Mouse (Mus musculus) MEL (cell line): Measurements from ENCODE around the gene Prkce. TPM values are rescaled to one million over a fixed set of nuclear protein-coding genes. Genes with fewer than 3 reads are reported as not detected.

Experiments used
- DNase-seq: peaks from one replicate; pipeline ENCODE4 v3.0.0; 2011; ENCODE audit warnings: low read depth, low spot score
- H3K27ac ChIP-seq: 2 replicates; pipeline ENCODE4 v1.5.1; 2012; ENCODE audit warnings: low read depth, mild to moderate bottlenecking, control low read depth, low read length, moderate library complexity; ENCODE audit not compliant: control insufficient read depth
- H3K27me3 ChIP-seq, 2 experiments: fragments of 150-350 bp in 1 of 2; sonication (generic) in 1 of 2; 2 replicates each; pipeline ENCODE4 v1.6.1; 2012; ENCODE audit warnings: low read length in 2 of 2, mild to moderate bottlenecking in 2 of 2, improper control_type of control experiment in 1 of 2, moderate library complexity in 1 of 2; ENCODE audit not compliant: insufficient read depth in 2 of 2, control insufficient read depth in 1 of 2
- H3K36me3 ChIP-seq, 2 experiments: 2 replicates each; pipeline ENCODE4 v1.6.1; 2012 to 2014; ENCODE audit warnings: low read length in 2 of 2, improper control_type of control experiment in 1 of 2, inconsistent platforms in 1 of 2, mild to moderate bottlenecking in 1 of 2; ENCODE audit not compliant: insufficient read depth in 2 of 2, control insufficient read depth in 1 of 2
- H3K4me1 ChIP-seq, 2 experiments: fragments of 150-350 bp in 1 of 2; sonication (generic) in 1 of 2; 2 replicates each; pipeline ENCODE4 v1.6.1; 2012; ENCODE audit warnings: low read length in 2 of 2, improper control_type of control experiment in 1 of 2, mild to moderate bottlenecking in 1 of 2; ENCODE audit not compliant: insufficient read depth in 2 of 2, control insufficient read depth in 1 of 2
- H3K4me3 ChIP-seq, 2 experiments: fragments of 150-350 bp in 1 of 2; sonication (generic) in 1 of 2; 2 replicates each; pipeline ENCODE4 v1.5.1; 2012; ENCODE audit warnings: low read depth in 2 of 2, low read length in 2 of 2, mild to moderate bottlenecking in 2 of 2, moderate library complexity in 2 of 2, control low read depth in 1 of 2, improper control_type of control experiment in 1 of 2; ENCODE audit not compliant: control insufficient read depth in 1 of 2, insufficient read depth in 1 of 2
- H3K79me2 ChIP-seq: 2 replicates; pipeline ENCODE4 v1.6.1; 2012; ENCODE audit warnings: mild to moderate bottlenecking, low read length, moderate library complexity; ENCODE audit not compliant: control insufficient read depth, poor library complexity, insufficient read depth
- H3K9ac ChIP-seq: 2 replicates; pipeline ENCODE4 v1.6.1; 2012; ENCODE audit warnings: low read depth, mild to moderate bottlenecking, control low read depth, low read length, moderate library complexity; ENCODE audit not compliant: control insufficient read depth, poor library complexity, severe bottlenecking
- H3K9me3 ChIP-seq: fragments of 150-350 bp; sonication (generic); replicated peaks from 2 replicates; pipeline ENCODE4 v1.6.1; 2012; ENCODE audit warnings: mild to moderate bottlenecking, low read length, improper control_type of control experiment, moderate library complexity; ENCODE audit not compliant: insufficient read depth
- BHLHE40 ChIP-seq: IDR thresholded peaks from 2 replicates; pipeline ENCODE4 v1.6.1; 2012; ENCODE audit warnings: low read depth, mild to moderate bottlenecking, inconsistent platforms, low read length, improper control_type of control experiment, borderline replicate concordance
- CTCF ChIP-seq, 3 experiments: IDR thresholded peaks in 2 of 3; conservative IDR thresholded peaks in 1 of 3; 2 replicates each; pipeline ENCODE4 v1.5.1; 2011 to 2012; ENCODE audit warnings: low read length in 3 of 3, low read depth in 2 of 3, mild to moderate bottlenecking in 2 of 3, improper control_type of control experiment in 1 of 3, inconsistent platforms in 1 of 3, mixed read lengths in 1 of 3, moderate library complexity in 1 of 3; ENCODE audit not compliant: control insufficient read depth in 1 of 3, insufficient read depth in 1 of 3, poor library complexity in 1 of 3, severe bottlenecking in 1 of 3
- EP300 ChIP-seq, 2 experiments: IDR thresholded peaks; 2 replicates each; pipeline ENCODE4 v1.6.1; 2011; ENCODE audit warnings: improper control_type of control experiment in 2 of 2, low read length in 2 of 2, low read depth in 1 of 2, mild to moderate bottlenecking in 1 of 2
- ETS1 ChIP-seq: IDR thresholded peaks from 2 replicates; pipeline ENCODE4 v1.6.1; 2012; ENCODE audit warnings: low read depth, mild to moderate bottlenecking, inconsistent platforms, low read length, improper control_type of control experiment, moderate library complexity
- GABPA ChIP-seq: IDR thresholded peaks from 2 replicates; pipeline ENCODE4 v1.6.1; 2012; ENCODE audit warnings: low read depth, mild to moderate bottlenecking, inconsistent platforms, low read length, improper control_type of control experiment, moderate library complexity
- GATA1 ChIP-seq: IDR thresholded peaks from 2 replicates; pipeline ENCODE4 v1.6.1; 2011; ENCODE audit warnings: low read depth, low read length, improper control_type of control experiment
- HCFC1 ChIP-seq: IDR thresholded peaks from 2 replicates; pipeline ENCODE4 v1.6.1; 2012; ENCODE audit warnings: low read depth, mild to moderate bottlenecking, inconsistent platforms, low read length, improper control_type of control experiment, moderate library complexity
- JUND ChIP-seq: IDR thresholded peaks from 2 replicates; pipeline ENCODE4 v1.6.1; 2011; ENCODE audit warnings: low read depth, mild to moderate bottlenecking, improper control_type of control experiment, low read length
- MAX ChIP-seq: IDR thresholded peaks from 2 replicates; pipeline ENCODE4 v1.6.1; 2011; ENCODE audit warnings: low read length, improper control_type of control experiment
- MAZ ChIP-seq: IDR thresholded peaks from 2 replicates; pipeline ENCODE4 v1.6.1; 2012; ENCODE audit warnings: low read depth, mild to moderate bottlenecking, inconsistent platforms, low read length, improper control_type of control experiment
- MEF2A ChIP-seq: IDR thresholded peaks from 2 replicates; pipeline ENCODE4 v1.6.1; 2014; ENCODE audit warnings: low read depth, mild to moderate bottlenecking, inconsistent platforms, low read length, improper control_type of control experiment; ENCODE audit not compliant: poor library complexity, insufficient replicate concordance, severe bottlenecking; ENCODE audit errors: extremely low read depth
- MXI1 ChIP-seq: IDR thresholded peaks from 2 replicates; pipeline ENCODE4 v1.6.1; 2011; ENCODE audit warnings: mild to moderate bottlenecking, low read depth, low read length, improper control_type of control experiment
- MYC ChIP-seq: IDR thresholded peaks from 2 replicates; pipeline ENCODE4 v1.6.1; 2011; ENCODE audit warnings: low read depth, mild to moderate bottlenecking, low read length, improper control_type of control experiment, moderate library complexity
- NRF1 ChIP-seq: IDR thresholded peaks from 2 replicates; pipeline ENCODE4 v1.6.1; 2014; ENCODE audit warnings: low read depth, mild to moderate bottlenecking, inconsistent platforms, low read length, improper control_type of control experiment, moderate library complexity; ENCODE audit not compliant: poor library complexity, insufficient read depth, severe bottlenecking
- POLR2AphosphoS5 ChIP-seq: IDR thresholded peaks from 2 replicates; pipeline ENCODE4 v1.6.1; 2012; ENCODE audit warnings: low read depth, borderline replicate concordance, mild to moderate bottlenecking, inconsistent platforms, low read length, moderate library complexity, mixed read lengths
- RAD21 ChIP-seq: IDR thresholded peaks from 2 replicates; pipeline ENCODE4 v1.6.1; 2011; ENCODE audit warnings: mild to moderate bottlenecking, low read depth, low read length, improper control_type of control experiment
- RCOR1 ChIP-seq: IDR thresholded peaks from 2 replicates; pipeline ENCODE4 v1.6.1; 2012; ENCODE audit warnings: low read depth, mild to moderate bottlenecking, inconsistent platforms, low read length, improper control_type of control experiment
- SMC3 ChIP-seq: IDR thresholded peaks from 2 replicates; pipeline ENCODE4 v1.6.1; 2011; ENCODE audit warnings: low read depth, low read length, improper control_type of control experiment
- TAL1 ChIP-seq: IDR thresholded peaks from 2 replicates; pipeline ENCODE4 v1.6.1; 2012; ENCODE audit warnings: mild to moderate bottlenecking, inconsistent platforms, low read length, moderate library complexity, mixed read lengths
- TBP ChIP-seq: IDR thresholded peaks from 2 replicates; pipeline ENCODE4 v1.8.0; 2011; ENCODE audit warnings: low read depth, low read length, improper control_type of control experiment
- TCF12 ChIP-seq: IDR thresholded peaks from 2 replicates; pipeline ENCODE4 v1.6.1; 2014; ENCODE audit warnings: low read depth, mild to moderate bottlenecking, inconsistent platforms, low read length, improper control_type of control experiment, moderate library complexity
- UBTF ChIP-seq: IDR thresholded peaks from 2 replicates; pipeline ENCODE4 v1.6.1; 2012; ENCODE audit warnings: low read depth, mild to moderate bottlenecking, inconsistent platforms, low read length, improper control_type of control experiment, moderate library complexity, borderline replicate concordance; ENCODE audit not compliant: insufficient read depth
- ZC3H11A ChIP-seq: IDR thresholded peaks from 2 replicates; pipeline ENCODE4 v1.6.1; 2012; ENCODE audit warnings: low read depth, mild to moderate bottlenecking, inconsistent platforms, low read length, improper control_type of control experiment
- polyA plus RNA-seq, 2 experiments: library from polyadenylated mRNA; stranded (reverse) in 1 of 2; unstranded in 1 of 2; fragments of >175 nt in 1 of 2; fragments of >200 nt in 1 of 2; gene quantifications; 2 replicates each; pipeline versions ENCODE4 v1.2.1 to v1.2.4; 2012; ENCODE audit warnings: low replicate concordance in 2 of 2, low read depth in 1 of 2; ENCODE audit not compliant: insufficient read length in 2 of 2, insufficient read depth in 1 of 2, missing spikeins in 1 of 2
- total RNA-seq: library from RNA; depleted of rRNA; stranded (reverse); fragments of 300-350 nt; gene quantifications from 2 replicates; pipeline ENCODE4 v1.2.3, GENCODE M21; 2012

Gene Prkce
- total and polyA plus RNA-seq, 3 experiments, result 3.0 to 5.3 TPM; not detected in 1

DNA sequence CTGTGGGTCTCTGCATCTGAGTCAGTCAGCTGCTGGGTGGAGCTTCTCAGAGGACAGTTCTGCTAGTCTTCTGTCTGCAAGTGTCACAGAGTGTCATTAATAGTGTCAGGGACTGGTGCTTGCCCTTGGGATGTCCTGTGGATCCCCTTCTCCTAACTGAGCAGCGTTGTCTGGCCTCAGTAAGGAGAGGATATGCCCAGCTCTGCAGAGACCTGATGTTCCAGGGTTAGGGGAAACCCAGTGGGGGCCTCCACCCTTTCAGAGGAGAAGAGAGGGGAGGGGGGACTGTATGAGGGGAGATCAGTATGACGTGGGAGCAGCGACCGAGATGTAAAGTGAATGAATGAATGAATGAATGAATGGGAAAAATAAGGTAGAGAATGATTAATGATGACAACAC lies 160.4 kb downstream of the Prkce start:
- peaks cover 3 to 14% of the 10 kb centered on the region in 2 experiments; a peak in 3 of 4 replicates for H3K4me1 ChIP-seq
- H3K36me3 ChIP-seq, result peaks cover 0 to 7% of the 10 kb centered on the region in 2 experiments; a peak in 2 of 4 replicates

DNA sequence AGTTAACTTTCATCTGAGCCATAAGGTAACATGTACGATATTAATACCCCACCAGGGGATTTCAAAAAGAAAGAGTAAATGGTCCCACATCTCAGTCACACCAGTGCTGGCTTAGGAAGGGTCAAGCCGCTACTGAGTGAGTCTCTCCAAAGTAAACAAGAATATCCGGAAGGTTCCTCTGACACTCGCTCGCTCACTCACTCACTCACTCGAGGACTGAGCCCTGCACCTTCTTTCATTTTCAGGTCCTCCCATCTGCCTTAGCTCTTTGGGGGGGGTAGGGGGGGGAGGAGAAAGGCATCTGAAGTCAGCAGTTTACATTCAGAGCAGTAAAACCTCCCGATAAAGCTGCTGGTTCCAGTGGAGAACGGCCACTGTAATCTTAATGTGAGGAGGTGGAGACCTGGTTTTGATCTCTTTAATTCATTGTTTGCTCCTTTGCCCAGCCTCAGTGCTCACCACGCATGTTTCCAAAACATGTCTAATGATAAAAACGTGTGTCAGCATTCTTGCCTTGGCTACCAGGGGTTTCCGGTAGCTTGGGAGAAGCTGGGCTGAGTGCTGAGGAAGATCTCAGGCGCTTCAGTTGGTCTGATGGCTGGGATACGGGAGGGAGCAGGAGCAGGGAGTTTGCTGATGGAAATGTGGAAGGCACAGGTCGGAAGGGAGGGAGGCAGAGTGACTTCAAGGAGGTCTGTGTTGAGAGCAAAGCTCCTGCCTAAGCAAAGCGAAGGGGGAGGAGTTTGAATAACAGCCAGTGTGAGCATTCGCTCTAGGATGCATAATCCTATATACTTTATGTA lies 161.9 kb downstream of the Prkce start:
- H3K4me1 ChIP-seq, result peaks cover 5 to 14% of the 10 kb centered on the region in 2 experiments; a peak in 3 of 4 replicates
- H3K9ac ChIP-seq, result no peak overlapping the region
- no peaks in the 10 kb centered on the region for H3K9me3 ChIP-seq
- H3K27ac ChIP-seq, result no peak overlapping the region
- H3K79me2 ChIP-seq, result no peaks in the 10 kb centered on the region
- no peaks in the 10 kb centered on the region for H3K27me3 ChIP-seq
- H3K4me3 ChIP-seq, result no peak overlapping the region
- DNase-seq, result no peak
- TF ChIP-seq BHLHE40 (no peak), MYC (no peak), ETS1 (no peak), TCF12 (no peak), GATA1 (no peak), SMC3 (no peak), RAD21 (no peak), RCOR1 (no peak), HCFC1 (no peak), EP300 (IDR thresholded peaks at IDR 0.05; ENCODE audit: low read depth in 1 of 2, low read length in 2 of 2) (no peak), JUND (no peak), GABPA (no peak), CTCF (IDR thresholded peaks at IDR 0.05 in 2 of 3, conservative IDR thresholded peaks at IDR 0.05 in 1 of 3; ENCODE audit: control insufficient read depth in 1 of 3, insufficient read depth in 1 of 3, low read depth in 2 of 3, low read length in 3 of 3, poor library complexity in 1 of 3, severe bottlenecking in 1 of 3) (no peak), MAZ (no peak), MEF2A (no peak), UBTF (no peak), TAL1 (no peak)
- TF ChIP-seq, all 39 proteins: peak for 0
- peaks cover 0 to 7% of the 10 kb centered on the region in 2 experiments; a peak in 2 of 4 replicates for H3K36me3 ChIP-seq

More for the DNA sequence above, 160.4 kb downstream of the Prkce start:
- Histone ChIP-seq H3K9me3 (no peaks in the 10 kb centered on the region), H3K79me2 (no peaks in the 10 kb centered on the region), H3K9ac (no peak overlapping the region), H3K27ac (no peak overlapping the region), H3K4me3 (no peak overlapping the region), H3K27me3 (no peaks in the 10 kb centered on the region)
- no peak for DNase-seq
- TF ChIP-seq ZC3H11A (no peak), TBP (no peak), JUND (no peak), MYC (no peak), POLR2AphosphoS5 (no peak), NRF1 (no peak), MAX (no peak), MXI1 (no peak)
